Mouse (Mus musculus) hindbrain, embryonic 15.5 days (tissue): ENCODE data around the gene Col19a1. TPM values are rescaled to one million over a fixed set of nuclear protein-coding genes. Genes with fewer than 3 reads are reported as not detected.
"Not testable (repeated sequence)": the region's sequence is repeated elsewhere in the genome, so short reads cannot be mapped to it uniquely, and the experiment has no call there.

Source experiments
- ATAC-seq: fragments of 200-750 bp; cut with Nextera tagmentation; 2 replicates; pipeline ENCODE4 v1.8.0; 2017; ENCODE audit warnings: low read depth, moderate number of reproducible peaks, moderate TSS enrichment; ENCODE audit not compliant: low FRiP score
- H3K27ac ChIP-seq: fragments of 300-500 bp; sonication (generic); replicated peaks from 2 replicates; pipeline ENCODE4 v1.5.1; 2015; ENCODE audit warnings: mild to moderate bottlenecking, inconsistent platforms
- H3K27me3 ChIP-seq: fragments of 300-500 bp; sonication (generic); 2 replicates; pipeline ENCODE4 v1.6.1; 2015; ENCODE audit warnings: control low read depth, inconsistent platforms
- H3K36me3 ChIP-seq: fragments of 300-500 bp; sonication (generic); 2 replicates; pipeline ENCODE4 v1.6.1; 2015; ENCODE audit warnings: control low read depth, inconsistent platforms
- H3K4me1 ChIP-seq: fragments of 300-500 bp; sonication (generic); replicated peaks from 2 replicates; pipeline ENCODE4 v1.6.1; 2015; ENCODE audit warnings: control low read depth, inconsistent platforms
- H3K4me2 ChIP-seq: fragments of 300-500 bp; sonication (generic); 2 replicates; pipeline ENCODE4 v1.6.1; 2015; ENCODE audit warnings: moderate library complexity, mild to moderate bottlenecking, inconsistent platforms
- H3K4me3 ChIP-seq: fragments of 300-500 bp; sonication (generic); 2 replicates; pipeline ENCODE4 v1.5.1; 2015; ENCODE audit warnings: mild to moderate bottlenecking, inconsistent platforms
- H3K9ac ChIP-seq: fragments of 300-500 bp; sonication (generic); 2 replicates; pipeline ENCODE4 v1.6.1; 2015; ENCODE audit warnings: inconsistent platforms
- H3K9me3 ChIP-seq: fragments of 300-500 bp; sonication (generic); 2 replicates; pipeline ENCODE4 v1.6.1; 2016; ENCODE audit warnings: control low read depth, inconsistent platforms
- WGBS: fragments of 180-500 bp; shearing (Covaris S2); methylation state at CpG from one replicate; pipeline ENCODE4 v1.1.7; 2015; 5-methylcytosine and 5-hydroxymethylcytosine counted together
- polyA plus RNA-seq: library from polyadenylated mRNA; unstranded; fragments of >200 nt; fragmentation: Nextera tagmentation; extraction: Ambion mirVana; gene quantifications from 2 replicates; pipeline ENCODE4 v1.2.1, GENCODE M21; 2015

Gene Col19a1
- 2.1 and 2.3 TPM in 2 replicates for polyA plus RNA-seq

DNA sequence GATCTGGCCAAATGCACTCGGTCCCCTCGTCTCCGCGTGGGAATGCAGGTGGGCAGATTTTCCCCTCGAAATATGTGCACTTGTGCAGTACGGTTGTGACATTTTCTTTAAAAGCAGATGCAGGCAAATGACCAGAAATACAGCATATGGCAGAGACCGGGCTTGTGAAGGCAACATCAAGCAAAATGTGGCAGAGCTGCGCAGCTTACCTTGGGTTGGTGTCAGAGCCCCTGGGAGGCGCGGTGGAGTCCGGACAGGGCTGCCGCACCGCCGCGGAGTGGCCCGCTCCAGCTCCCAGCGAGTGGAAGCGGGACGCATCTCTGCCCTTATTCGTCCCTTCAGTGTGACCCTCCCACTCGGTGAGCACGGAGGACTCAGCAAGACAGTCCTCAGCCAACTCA is at the start of gene Col19a1:
Col19a1 (minus strand) TSS at position 332 of the 401 bp plus-strand sequence.
- H3K9ac ChIP-seq = peak within 1 kb of the TSS; percentile 56
- peaks cover 32% of the 10 kb centered on the region for H3K27me3 ChIP-seq
- H3K4me2 ChIP-seq = peak within 1 kb of the TSS; percentile 98
- H3K4me3 ChIP-seq = peak within 1 kb of the TSS; percentile 56
- 1% methylated on average over 22 of the region's 22 CpGs for WGBS
- no peaks in the 10 kb centered on the region for H3K36me3 ChIP-seq
- no peak within 1 kb of the TSS for H3K27ac ChIP-seq
- H3K9me3 ChIP-seq = no peaks in the 10 kb centered on the region
- peaks cover 12% of the 10 kb centered on the region for H3K4me1 ChIP-seq
- peak; percentile 79 for ATAC-seq

DNA sequence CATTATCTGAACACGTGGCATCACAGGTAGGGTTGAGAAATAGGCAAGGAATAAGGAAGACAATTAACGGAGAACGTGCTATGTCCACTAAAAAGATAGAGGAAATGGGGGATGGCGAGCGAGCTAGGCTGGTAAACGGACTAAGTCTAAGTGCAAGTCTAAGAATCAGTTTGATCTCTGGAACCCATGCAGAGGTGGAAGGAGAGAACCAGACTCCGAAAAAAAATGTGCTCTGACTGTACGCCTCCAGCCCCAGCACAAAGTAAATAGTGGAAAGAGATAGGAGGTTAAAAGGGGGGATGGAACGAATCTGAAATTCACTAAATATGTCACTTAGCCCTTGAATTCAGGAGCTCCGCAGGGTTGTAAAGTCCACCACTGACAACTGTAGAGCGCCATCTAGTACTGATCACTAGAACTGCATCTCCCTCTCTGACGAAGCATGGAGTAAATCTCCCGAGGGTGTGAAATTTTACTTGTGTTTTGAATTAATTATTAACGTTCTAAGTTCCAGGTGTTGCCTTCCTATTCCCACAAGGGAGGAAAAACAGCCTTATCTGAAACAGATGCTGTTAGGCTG is 46.4 kb upstream of the Col19a1 start:
- H3K4me3 ChIP-seq = no peak overlapping the region
- H3K36me3 ChIP-seq = no peaks in the 10 kb centered on the region
- ATAC-seq = no peak
- H3K4me2 ChIP-seq = peak overlapping the region; percentile 23; the same call in 1 of the 2 replicates
- no peaks in the 10 kb centered on the region for H3K4me1 ChIP-seq
- 43% methylated on average over 14 of the region's 14 CpGs for WGBS
- H3K9ac ChIP-seq = no peak overlapping the region
- H3K27me3 ChIP-seq = no peaks in the 10 kb centered on the region
- no peaks in the 10 kb centered on the region for H3K9me3 ChIP-seq
- no peak overlapping the region for H3K27ac ChIP-seq

DNA sequence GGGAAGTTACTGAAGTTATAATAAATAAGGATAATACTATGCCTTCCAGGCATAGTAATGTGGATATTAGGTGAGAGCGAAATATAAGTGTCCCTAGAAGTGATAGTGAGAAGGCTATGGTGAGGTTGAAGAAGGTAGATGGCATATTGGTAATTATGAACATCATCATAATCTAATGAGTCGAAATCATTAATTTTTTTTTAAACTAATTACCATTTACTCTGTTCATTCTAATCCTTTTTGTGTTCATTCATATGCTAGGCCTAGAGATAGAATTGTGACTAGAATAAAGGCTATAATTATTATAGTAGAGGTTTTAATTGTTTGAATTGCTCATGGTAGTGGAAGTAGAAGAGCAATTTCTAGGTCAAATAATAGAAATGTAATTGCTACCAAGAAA is 25.3 kb upstream of the Col19a1 start:
- H3K9ac ChIP-seq, H3K4me2 ChIP-seq, H3K4me3 ChIP-seq, H3K9me3 ChIP-seq, ATAC-seq, H3K4me1 ChIP-seq, H3K27ac ChIP-seq, H3K36me3 ChIP-seq, H3K27me3 ChIP-seq: not testable (repeated sequence)
- WGBS = 2% methylated on average over 1 of the region's 2 CpGs

DNA sequence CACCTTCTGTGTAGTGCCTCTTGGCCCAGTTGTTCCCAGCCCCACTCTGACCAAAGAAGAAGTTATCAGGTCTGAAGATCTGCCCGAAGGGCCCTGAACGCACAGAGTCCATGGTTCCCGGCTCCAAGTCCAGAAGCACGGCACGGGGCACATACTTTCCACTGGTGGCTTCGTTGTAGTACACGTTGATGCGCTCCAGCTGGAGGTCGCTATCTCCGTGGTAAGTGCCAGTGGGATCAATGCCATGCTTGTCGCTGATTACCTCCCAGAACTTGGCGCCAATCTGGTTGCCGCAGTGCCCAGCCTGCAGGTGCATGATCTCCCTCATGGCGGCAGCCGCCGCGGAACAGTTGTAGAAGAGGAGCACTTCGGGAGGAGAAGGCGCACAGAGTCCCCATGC is 7.8 kb upstream of the Col19a1 start:
- Histone ChIP-seq H3K4me1 (no peaks in the 10 kb centered on the region), H3K9me3 (no peaks in the 10 kb centered on the region), H3K27me3 (no peaks in the 10 kb centered on the region), H3K9ac (no peak overlapping the region), H3K36me3 (no peaks in the 10 kb centered on the region), H3K4me2 (no peak overlapping the region), H3K27ac (no peak overlapping the region), H3K4me3 (no peak overlapping the region)
- no peak for ATAC-seq
- WGBS = 97% methylated on average over 19 of the region's 19 CpGs

DNA sequence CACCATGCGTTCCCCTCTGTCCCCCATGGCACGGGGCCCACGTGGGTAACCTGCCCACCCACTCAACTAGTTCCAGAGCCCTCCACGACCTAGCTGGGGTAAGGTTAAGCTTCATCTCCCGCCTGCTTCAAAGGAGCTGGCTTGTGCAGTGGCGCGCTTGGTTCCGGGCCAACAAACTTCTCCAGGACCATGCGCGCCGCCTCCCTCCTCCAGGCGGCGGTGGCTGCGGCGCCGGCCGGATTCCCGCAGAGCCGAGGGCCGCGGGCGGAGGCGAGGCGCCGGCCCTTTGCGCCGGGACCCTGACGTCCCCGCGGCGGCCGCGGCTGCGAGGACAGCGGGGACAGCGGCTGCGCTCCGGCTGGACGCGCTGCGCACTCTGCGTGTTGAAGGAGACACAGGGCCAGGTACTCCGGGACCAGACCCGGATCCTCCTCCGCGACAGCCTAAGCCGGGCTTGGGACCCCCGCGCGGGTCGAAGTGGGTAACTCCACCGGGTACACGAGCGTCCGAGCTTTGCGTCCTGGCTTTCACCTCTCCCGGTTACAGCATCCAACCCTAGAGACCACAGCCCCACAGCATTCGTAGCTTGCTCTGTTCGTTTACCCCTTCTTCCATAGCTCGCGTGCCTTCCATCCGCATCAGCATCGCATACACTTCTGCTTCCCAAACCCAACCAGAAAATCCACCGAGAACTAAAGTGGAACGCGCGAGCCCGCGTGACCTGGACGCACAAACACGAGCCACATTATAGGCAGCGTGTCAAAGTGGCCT is 717 bp downstream of the Col19a1 start:
- Histone ChIP-seq H3K36me3 (no peaks in the 10 kb centered on the region), H3K4me2 (peak overlapping the region; percentile 98), H3K4me3 (peak overlapping the region; percentile 56), H3K9ac (peak overlapping the region; percentile 56), H3K4me1 (peaks cover 12% of the 10 kb centered on the region), H3K27me3 (peaks cover 32% of the 10 kb centered on the region), H3K27ac (no peak overlapping the region), H3K9me3 (no peaks in the 10 kb centered on the region)
- under 1% methylated on average over 72 of the region's 72 CpGs for WGBS
- peak; percentile 83 for ATAC-seq

DNA sequence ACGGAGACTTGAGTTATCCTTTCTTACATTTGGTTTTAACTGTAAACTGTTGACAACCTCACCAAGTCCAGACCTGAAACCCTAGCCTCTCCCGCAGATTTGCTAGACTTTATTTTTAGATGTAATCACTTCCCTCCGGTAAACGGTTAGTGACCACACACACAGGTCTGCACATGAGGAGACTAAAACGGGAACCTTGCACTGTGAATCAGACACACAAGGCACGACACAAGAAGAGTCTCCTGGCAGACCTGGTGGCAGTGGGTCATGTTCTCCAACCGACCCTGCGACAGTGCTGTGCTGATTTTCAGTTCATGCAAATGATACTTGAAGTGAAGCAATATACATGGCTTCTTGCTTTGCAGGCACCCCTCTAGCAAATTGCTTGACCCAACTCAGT is 14.7 kb downstream of the Col19a1 start:
- H3K9ac ChIP-seq = no peak overlapping the region
- H3K4me1 ChIP-seq = no peaks in the 10 kb centered on the region
- H3K9me3 ChIP-seq = no peaks in the 10 kb centered on the region
- 89% methylated on average over 8 of the region's 8 CpGs for WGBS
- H3K36me3 ChIP-seq = no peaks in the 10 kb centered on the region
- H3K4me3 ChIP-seq = no peak overlapping the region
- H3K27ac ChIP-seq = no peak overlapping the region
- no peaks in the 10 kb centered on the region for H3K27me3 ChIP-seq
- ATAC-seq = no peak
- H3K4me2 ChIP-seq = no peak overlapping the region

DNA sequence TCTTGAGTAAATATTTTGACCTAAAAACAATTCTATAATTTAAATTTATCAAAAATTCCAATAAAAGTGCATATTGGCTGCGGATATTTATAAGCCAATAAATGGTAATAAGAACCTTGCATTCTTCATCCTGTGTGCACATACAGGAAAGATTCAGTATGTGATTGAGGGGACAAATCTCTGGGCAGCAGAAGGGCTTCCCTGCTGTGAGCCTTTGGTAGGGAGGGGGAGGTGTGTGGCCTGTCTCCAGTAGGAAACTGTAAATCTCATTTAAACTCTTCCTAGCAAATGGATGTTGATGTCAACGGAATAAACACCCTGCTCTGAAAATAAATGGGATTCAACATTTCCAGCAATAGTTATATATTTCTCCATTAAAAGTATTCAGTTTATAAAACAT is 23.2 kb downstream of the Col19a1 start:
- no peaks in the 10 kb centered on the region for H3K27me3 ChIP-seq
- WGBS = 50% methylated on average over 2 of the region's 2 CpGs
- no peaks in the 10 kb centered on the region for H3K9me3 ChIP-seq
- no peak overlapping the region for H3K4me2 ChIP-seq
- no peaks in the 10 kb centered on the region for H3K4me1 ChIP-seq
- H3K4me3 ChIP-seq = no peak overlapping the region
- H3K36me3 ChIP-seq = no peaks in the 10 kb centered on the region
- no peak overlapping the region for H3K9ac ChIP-seq
- no peak overlapping the region for H3K27ac ChIP-seq
- no peak for ATAC-seq

DNA sequence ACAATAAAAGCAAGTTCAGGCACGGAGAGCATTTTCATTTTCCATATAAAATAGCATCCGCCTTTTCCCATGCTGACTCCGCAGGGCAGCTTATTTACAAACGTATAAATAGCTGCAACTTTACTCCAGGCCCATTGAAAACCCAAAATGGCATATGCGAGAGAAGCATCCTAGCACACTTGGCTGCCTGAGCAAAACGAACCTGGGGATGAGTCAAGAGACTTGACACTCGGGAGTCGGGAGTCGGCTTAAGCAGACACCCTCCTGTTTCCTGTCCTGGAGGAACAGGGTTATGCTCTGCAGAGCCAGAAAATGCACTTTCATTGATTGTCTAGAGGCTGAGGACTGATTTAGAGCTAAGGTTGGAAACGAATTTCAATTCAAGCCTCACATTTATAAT is 29.3 kb downstream of the Col19a1 start:
- no peak for ATAC-seq
- Histone ChIP-seq H3K27ac (no peak overlapping the region), H3K9ac (no peak overlapping the region), H3K36me3 (no peaks in the 10 kb centered on the region), H3K27me3 (no peaks in the 10 kb centered on the region), H3K4me1 (no peaks in the 10 kb centered on the region), H3K4me3 (no peak overlapping the region), H3K9me3 (no peaks in the 10 kb centered on the region), H3K4me2 (no peak overlapping the region)
- WGBS = 67% methylated on average over 10 of the region's 10 CpGs

DNA sequence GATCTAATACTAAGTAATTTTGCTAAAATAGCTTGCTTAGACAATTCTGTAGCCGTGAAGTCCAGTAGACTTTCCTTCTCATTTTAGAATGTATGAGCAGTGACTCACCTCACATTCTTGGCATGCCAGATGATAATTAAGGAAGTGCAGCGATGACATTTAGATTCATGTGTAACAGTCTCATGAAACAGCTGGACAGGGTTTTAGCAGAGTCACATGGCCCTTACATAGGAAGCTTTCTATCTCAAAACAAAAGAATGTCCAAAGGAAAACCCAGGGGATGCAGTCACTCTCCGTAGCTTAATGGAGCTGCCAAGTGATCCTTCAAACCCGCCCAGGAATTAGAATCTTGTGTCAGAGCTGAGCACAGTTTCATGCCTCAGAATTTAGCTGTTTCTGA is 33.8 kb downstream of the Col19a1 start:
- Histone ChIP-seq H3K4me1 (0 out of 2 replicates have a peak, but pooled peaks cover 6% of the 10 kb centered on the region), H3K9ac (no peak overlapping the region), H3K4me2 (no peak overlapping the region), H3K27me3 (no peaks in the 10 kb centered on the region), H3K36me3 (no peaks in the 10 kb centered on the region), H3K4me3 (no peak overlapping the region), H3K27ac (no peak overlapping the region), H3K9me3 (no peaks in the 10 kb centered on the region)
- WGBS = 39% methylated on average over 4 of the region's 4 CpGs
- no peak for ATAC-seq

DNA sequence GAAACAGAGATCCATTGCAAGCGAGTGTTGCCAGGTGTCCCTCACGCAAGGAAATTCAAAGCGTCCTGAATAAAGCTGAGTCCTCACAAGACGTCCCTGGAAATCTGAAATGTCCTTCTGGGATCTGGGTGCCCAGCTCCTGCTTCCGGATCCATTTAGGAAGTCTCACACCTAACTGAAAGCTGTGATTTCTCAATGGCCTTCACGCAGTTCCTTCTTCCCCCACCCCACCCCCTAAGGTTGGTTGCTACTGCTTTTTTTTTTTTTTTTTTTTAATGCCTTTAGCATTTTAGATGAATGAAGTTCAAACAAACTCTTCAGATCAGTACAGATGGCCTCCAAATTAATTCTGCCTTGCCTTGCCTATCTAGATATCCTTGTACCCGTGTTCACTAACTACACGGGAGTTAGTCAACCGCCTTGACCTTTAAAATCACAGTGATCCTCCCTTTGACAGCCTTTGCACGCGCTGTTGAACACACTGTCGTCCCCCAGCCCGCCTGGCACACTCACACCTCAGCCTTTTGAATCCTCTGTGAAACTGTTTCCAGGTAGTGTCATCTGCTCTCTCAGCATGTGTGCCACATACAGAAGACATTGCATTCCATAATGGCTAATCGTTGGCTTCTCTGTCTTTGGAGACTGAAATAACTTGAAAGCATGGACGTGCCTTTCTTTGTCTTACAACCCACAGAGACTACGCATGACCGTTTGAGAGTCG is 36.6 kb downstream of the Col19a1 start:
- WGBS = 77% methylated on average over 18 of the region's 18 CpGs
- Histone ChIP-seq H3K9ac (no peak overlapping the region), H3K9me3 (no peaks in the 10 kb centered on the region), H3K27me3 (no peaks in the 10 kb centered on the region), H3K27ac (no peak overlapping the region), H3K36me3 (no peaks in the 10 kb centered on the region), H3K4me3 (no peak overlapping the region), H3K4me1 (0 out of 2 replicates have a peak, but pooled peaks cover 6% of the 10 kb centered on the region), H3K4me2 (no peak overlapping the region)
- no peak for ATAC-seq

DNA sequence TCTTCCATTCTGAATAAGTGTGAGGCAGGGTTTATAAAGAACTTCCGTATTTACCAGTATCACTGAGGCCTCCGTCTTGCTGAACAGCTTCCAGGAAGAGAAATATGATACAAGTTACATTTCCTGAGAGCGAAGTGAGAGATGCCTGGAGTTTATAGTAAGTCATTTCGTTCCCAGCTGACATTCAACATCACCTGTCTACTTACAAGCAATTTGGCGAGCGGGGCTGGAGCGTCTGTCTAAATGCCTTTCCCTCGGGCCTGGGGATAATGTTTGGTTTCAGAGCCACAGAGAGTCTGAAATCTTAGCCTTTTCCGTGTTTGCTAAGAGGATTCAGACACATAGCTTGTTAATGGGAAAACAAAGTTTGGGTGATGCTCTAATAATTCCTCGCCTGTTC is 37.2 kb downstream of the Col19a1 start:
- Histone ChIP-seq H3K4me1 (0 out of 2 replicates have a peak, but pooled peaks cover 6% of the 10 kb centered on the region), H3K27ac (no peak overlapping the region), H3K9me3 (no peaks in the 10 kb centered on the region), H3K36me3 (no peaks in the 10 kb centered on the region), H3K4me2 (no peak overlapping the region), H3K4me3 (no peak overlapping the region), H3K27me3 (no peaks in the 10 kb centered on the region), H3K9ac (no peak overlapping the region)
- 66% methylated on average over 10 of the region's 10 CpGs for WGBS
- no peak for ATAC-seq

DNA sequence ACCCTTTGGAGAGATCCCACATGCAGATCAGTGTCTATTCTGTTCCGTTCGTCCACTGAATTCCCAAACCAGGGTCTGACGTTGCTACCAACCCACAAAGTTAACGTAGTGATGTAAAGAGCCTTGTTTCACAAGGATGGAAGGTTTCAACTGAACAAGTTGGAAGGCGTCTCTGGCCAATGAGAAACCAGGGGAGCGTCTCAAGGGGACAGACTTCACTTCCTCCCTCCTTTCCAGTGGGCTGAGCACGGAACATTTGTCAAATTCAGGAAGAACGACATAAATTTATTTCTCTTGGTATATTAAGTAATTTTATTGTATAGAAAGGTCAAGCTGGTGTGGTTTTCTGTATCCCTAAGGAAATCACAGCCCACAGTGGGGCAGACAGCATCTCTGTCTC is 38.2 kb downstream of the Col19a1 start:
- Histone ChIP-seq H3K4me1 (0 out of 2 replicates have a peak, but pooled peaks cover 6% of the 10 kb centered on the region), H3K27me3 (no peaks in the 10 kb centered on the region), H3K27ac (no peak overlapping the region), H3K9ac (no peak overlapping the region), H3K36me3 (no peaks in the 10 kb centered on the region), H3K9me3 (no peaks in the 10 kb centered on the region), H3K4me3 (no peak overlapping the region), H3K4me2 (no peak overlapping the region)
- no peak for ATAC-seq
- WGBS = 82% methylated on average over 8 of the region's 8 CpGs
